Mouse (Mus musculus): ENCODE results near the gene Gm49366. TPM values are rescaled to one million over a fixed set of nuclear protein-coding genes. Genes with fewer than 3 reads are reported as not detected.

Gm49366 gene
- total RNA-seq (2023), result not detected in 4 replicates

GRCm38 (mm10) chr12:84038691-84039111, at the start of gene Gm49366:
Gene Gm49366, plus strand, starts transcription at chr12:84038935.

GRCm38 (mm10) chr12:84009171-84009965, 29.4 kb upstream of the Gm49366 start, which contains the start of gene Acot1:
Gene Acot1, plus strand, starts transcription at chr12:84009490.

GRCm38 (mm10) chr12:84038241-84038640, 494 bp upstream of the Gm49366 start, which contains the start of gene Acot4:
Gene Acot4, plus strand, starts transcription at chr12:84038379.

DNA sequence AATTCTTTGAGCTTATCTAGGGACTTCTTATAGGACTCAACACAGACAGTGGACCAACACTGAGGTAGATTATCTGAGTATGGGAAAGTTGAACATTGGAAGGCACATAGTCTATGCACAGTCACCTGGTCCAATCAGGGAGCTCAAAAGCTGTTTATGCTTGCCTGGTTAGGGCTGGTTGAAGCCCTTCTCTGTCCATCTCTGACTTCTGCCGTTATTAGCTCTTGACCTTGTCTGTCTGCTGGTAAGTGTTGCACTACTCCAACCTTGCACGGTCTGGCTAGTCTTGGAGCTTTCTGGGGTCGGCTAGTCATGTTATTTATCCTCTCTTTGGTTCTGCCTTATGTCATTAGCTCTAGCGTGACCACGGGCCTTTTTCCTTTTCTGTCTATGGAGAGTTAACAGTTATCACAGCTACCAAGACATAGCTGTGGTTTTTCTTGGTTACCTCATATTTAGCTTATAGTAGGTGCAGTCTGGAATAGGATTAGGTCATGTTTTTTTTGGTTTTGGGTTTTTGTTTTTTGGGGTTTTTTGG, 13.3 kb downstream of the Gm49366 start, which contains the start of gene Acot3:
Gene Acot3 (plus strand): TSS at position 208 of the 538 bp plus-strand sequence.

GRCm38 (mm10) chr12:84068986-84069385, 30.3 kb downstream of the Gm49366 start, which contains the start of gene Acot5:
Gene Acot5, plus strand, starts transcription at chr12:84069325.

DNA sequence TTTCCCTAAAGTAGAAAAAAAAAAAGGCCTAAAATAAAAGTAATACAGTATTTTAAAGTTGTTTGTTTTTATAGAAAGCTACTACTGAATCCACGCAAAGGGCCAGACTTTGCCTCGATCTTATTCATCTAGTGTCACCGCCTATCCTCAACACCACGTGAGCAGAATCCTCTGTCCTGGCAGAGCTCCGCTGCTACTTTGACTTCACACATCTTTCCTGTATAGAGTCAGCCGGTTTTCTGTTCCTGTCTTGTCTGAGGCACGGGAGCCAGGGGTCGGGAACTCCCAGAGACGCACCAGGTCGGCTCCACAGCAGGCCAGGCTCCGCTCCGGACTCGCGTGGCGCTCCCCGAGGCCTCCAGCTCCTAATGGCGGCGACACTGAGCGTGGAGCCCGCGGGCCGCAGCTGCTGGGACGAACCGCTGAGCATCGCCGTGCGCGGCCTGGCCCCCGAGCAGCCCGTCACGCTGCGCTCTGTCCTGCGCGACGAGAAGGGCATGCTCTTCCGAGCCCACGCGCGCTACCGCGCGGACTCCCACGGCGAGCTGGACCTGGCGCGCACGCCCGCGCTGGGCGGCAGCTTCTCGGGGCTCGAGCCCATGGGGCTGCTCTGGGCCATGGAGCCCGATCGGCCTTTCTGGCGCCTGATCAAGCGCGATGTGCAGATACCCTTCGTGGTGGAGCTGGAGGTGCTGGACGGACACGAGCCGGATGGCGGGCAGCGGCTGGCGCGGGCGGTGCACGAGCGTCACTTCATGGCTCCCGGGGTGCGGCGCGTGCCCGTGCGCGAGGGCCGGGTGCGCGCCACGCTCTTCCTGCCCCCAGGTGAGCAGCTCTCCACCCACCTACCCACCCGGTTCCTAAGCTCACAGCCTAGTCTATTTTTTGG, 62.1 kb downstream of the Gm49366 start, which contains the start of gene Acot6:
Gene Acot6 (plus strand): TSS at position 51 of the 889 bp plus-strand sequence.

Other genes starting within 250 kb of the Gm49366 start
- 33.8 to 49.4 TPM (median 41.0 TPM) in 4 replicates for gene Numb, start 117.0 kb upstream of the Gm49366 start, total RNA-seq (2023)
- gene Riox1, start 88.3 kb upstream of the Gm49366 start, total RNA-seq (2023), result 13.6 to 16.7 TPM (median 14.8 TPM) in 4 replicates
- gene Heatr4, start 54.1 kb upstream of the Gm49366 start, total RNA-seq (2023), result not detected in 4 replicates
- 30.2 to 37.5 TPM (median 33.8 TPM) in 4 replicates for gene Acot2, start 51.1 kb upstream of the Gm49366 start, total RNA-seq (2023)
- 1.4 to 7.7 TPM (median 1.8 TPM) in 4 replicates for gene Acot1, start 29.4 kb upstream of the Gm49366 start, total RNA-seq (2023)
- not detected in 4 replicates for gene Acot4, start 556 bp upstream of the Gm49366 start, total RNA-seq (2023)
- not detected in 4 replicates for gene Acot3, start 13.2 kb downstream of the Gm49366 start, total RNA-seq (2023)
- gene Acot5, start 30.4 kb downstream of the Gm49366 start, total RNA-seq (2023), result not detected in 4 replicates
- gene Acot6, start 61.7 kb downstream of the Gm49366 start, total RNA-seq (2023), result 0.63 to 1.5 TPM (median 0.93 TPM) in 4 replicates
- gene Dnal1, start 75.4 kb downstream of the Gm49366 start, total RNA-seq (2023), result 0.58 to 0.78 TPM (median 0.69 TPM) in 4 replicates
- 14.7 to 16.3 TPM (median 15.6 TPM) in 4 replicates for gene Pnma1, start 109.6 kb downstream of the Gm49366 start, total RNA-seq (2023)
- 208 to 233 TPM (median 223 TPM) in 4 replicates for gene Elmsan1, start 179.9 kb downstream of the Gm49366 start, total RNA-seq (2023)
- gene Ptgr2, start 246.3 kb downstream of the Gm49366 start, total RNA-seq (2023), result 18.9 to 24.7 TPM (median 22.6 TPM) in 4 replicates

All from B cell, adult 62 days (primary cell).